Mouse (Mus musculus) stomach, postnatal 0 days (tissue): ENCODE measurements around the gene Il31ra. TPM values are rescaled to one million over a fixed set of nuclear protein-coding genes. Genes with fewer than 3 reads are reported as not detected.

Source experiments
- ATAC-seq: fragments of 200-750 bp; cut with Nextera tagmentation; 2 replicates; pipeline ENCODE4 v1.8.0; 2017; ENCODE audit not compliant: low FRiP score, low TSS enrichment
- DNase-seq: peaks from one replicate; pipeline ENCODE4 v3.0.0-alpha.2; 2016; ENCODE audit warnings: low spot score
- H3K27ac ChIP-seq: fragments of 300-500 bp; sonication (generic); replicated peaks from 2 replicates; pipeline ENCODE4 v1.5.1; 2014; ENCODE audit warnings: mild to moderate bottlenecking, control low read depth
- H3K27me3 ChIP-seq: fragments of 300-500 bp; sonication (generic); 2 replicates; pipeline ENCODE4 v1.6.1; 2014; ENCODE audit warnings: low read length; ENCODE audit not compliant: control insufficient read depth, insufficient read depth
- H3K36me3 ChIP-seq: fragments of 300-500 bp; sonication (generic); 2 replicates; pipeline ENCODE4 v1.6.1; 2014; ENCODE audit warnings: low read length, mixed read lengths; ENCODE audit not compliant: control insufficient read depth, insufficient read depth
- H3K4me1 ChIP-seq: fragments of 300-500 bp; sonication (generic); replicated peaks from 2 replicates; pipeline ENCODE4 v1.6.1; 2014; ENCODE audit warnings: antibody characterized with exemption; ENCODE audit not compliant: control insufficient read depth, insufficient read depth
- H3K4me2 ChIP-seq: fragments of 300-500 bp; sonication (generic); replicated peaks from 2 replicates; pipeline ENCODE4 v1.6.1; 2014; ENCODE audit warnings: low read depth, mild to moderate bottlenecking, control low read depth, moderate library complexity
- H3K4me3 ChIP-seq: fragments of 300-500 bp; sonication (generic); 2 replicates; pipeline ENCODE4 v1.5.1; 2014; ENCODE audit warnings: low read depth, low read length, control low read depth
- H3K9ac ChIP-seq: fragments of 300-500 bp; sonication (generic); 2 replicates; pipeline ENCODE4 v1.6.1; 2014; ENCODE audit warnings: mild to moderate bottlenecking, low read length, control low read depth, mixed read lengths
- H3K9me3 ChIP-seq: fragments of 300-500 bp; sonication (generic); 2 replicates; pipeline ENCODE4 v1.6.1; 2016; ENCODE audit warnings: low read length; ENCODE audit not compliant: control insufficient read depth
- CTCF ChIP-seq: IDR thresholded peaks from 2 replicates; pipeline ENCODE4 v1.5.1; 2016; ENCODE audit warnings: antibody characterized with exemption, low read depth, mild to moderate bottlenecking, moderate library complexity
- EP300 ChIP-seq: optimal IDR thresholded peaks from 2 replicates; pipeline ENCODE3; 2016; ENCODE audit warnings: antibody characterized with exemption
- WGBS: fragments of 180-500 bp; shearing (Covaris S2); extraction: QIAGEN DNeasy Blood & Tissue Kit; methylation state at CpG from one replicate; pipeline ENCODE4 v1.1.7; 2014; 5-methylcytosine and 5-hydroxymethylcytosine counted together
- polyA plus RNA-seq: library from polyadenylated mRNA; unstranded; fragments of >200 nt; fragmentation: Nextera tagmentation; extraction: Ambion mirVana; gene quantifications from 2 replicates; pipeline ENCODE4 v1.2.1, GENCODE M21; 2015

The Il31ra gene
- polyA plus RNA-seq, 1 experiment from 2014 or later: 0.16 TPM

GRCm38 (mm10) chr13:112523346-112523970 is 70.7 kb downstream of the Il31ra start:
- H3K9me3 ChIP-seq: no peaks in the 10 kb centered on the region
- H3K9ac ChIP-seq: no peak overlapping the region
- no peaks in the 10 kb centered on the region for H3K36me3 ChIP-seq
- TF ChIP-seq EP300: no peak
- no peak for TF ChIP-seq CTCF
- no peak for DNase-seq
- WGBS: 84% methylated on average over 10 of the region's 10 CpGs
- H3K4me3 ChIP-seq: no peak overlapping the region
- no peak overlapping the region for H3K4me2 ChIP-seq
- H3K4me1 ChIP-seq: no peaks in the 10 kb centered on the region
- no peak overlapping the region for H3K27ac ChIP-seq
- ATAC-seq: no peak
- H3K27me3 ChIP-seq: no peaks in the 10 kb centered on the region

- Histone ChIP-seq H3K4me1 (no peaks in the 10 kb centered on the region), H3K9me3 (no peaks in the 10 kb centered on the region), H3K9ac (no peak overlapping the region), H3K27me3 (no peaks in the 10 kb centered on the region), H3K36me3 (no peaks in the 10 kb centered on the region), H3K4me3 (no peak overlapping the region), H3K4me2 (no peak overlapping the region), H3K27ac (no peak overlapping the region)
- ATAC-seq: no peak
- TF ChIP-seq CTCF: no peak
- no peak for TF ChIP-seq EP300
- 81% methylated on average over 3 of the region's 3 CpGs for whole genome bisulfite sequencing
- DNase-seq: no peak
Observed at GRCm38 (mm10) chr13:112522896-112523295, 71.3 kb downstream of the Il31ra start.

- TF ChIP-seq CTCF (no peak), EP300 (no peak)
- 53% methylated on average over 6 of the region's 6 CpGs for WGBS
- no peaks in the 10 kb centered on the region for H3K27me3 ChIP-seq
- no peak overlapping the region for H3K4me3 ChIP-seq
- H3K9me3 ChIP-seq: no peaks in the 10 kb centered on the region
- DNase-seq: no peak
- no peaks in the 10 kb centered on the region for H3K36me3 ChIP-seq
- H3K27ac ChIP-seq: no peak overlapping the region
- H3K4me1 ChIP-seq: no peaks in the 10 kb centered on the region
- no peak overlapping the region for H3K9ac ChIP-seq
- no peak overlapping the region for H3K4me2 ChIP-seq
- ATAC-seq: no peak
Observed at GRCm38 (mm10) chr13:112522261-112522660, 71.9 kb downstream of the Il31ra start.

- H3K4me1 ChIP-seq: no peaks in the 10 kb centered on the region
- no peaks in the 10 kb centered on the region for H3K27me3 ChIP-seq
- H3K9ac ChIP-seq: no peak overlapping the region
- no peak overlapping the region for H3K4me3 ChIP-seq
- DNase-seq: no peak
- no peaks in the 10 kb centered on the region for H3K9me3 ChIP-seq
- 55% methylated on average over 1 of the region's 1 CpGs for WGBS
- H3K27ac ChIP-seq: no peak overlapping the region
- TF ChIP-seq CTCF (no peak), EP300 (no peak)
- H3K4me2 ChIP-seq: no peak overlapping the region
- ATAC-seq: no peak
- no peaks in the 10 kb centered on the region for H3K36me3 ChIP-seq
Observed at GRCm38 (mm10) chr13:112514546-112514945, 79.6 kb downstream of the Il31ra start.

- Histone ChIP-seq H3K36me3 (0 out of 2 replicates have a peak, but pooled peaks cover under 1% of the 10 kb centered on the region), H3K27ac (no peak overlapping the region), H3K4me1 (no peaks in the 10 kb centered on the region), H3K9ac (no peak overlapping the region), H3K27me3 (no peaks in the 10 kb centered on the region), H3K9me3 (no peaks in the 10 kb centered on the region), H3K4me3 (no peak overlapping the region), H3K4me2 (no peak overlapping the region)
- 67% methylated on average over 5 of the region's 5 CpGs for WGBS
- DNase-seq (no peak), ATAC-seq (no peak)
- no peak for TF ChIP-seq CTCF
- no peak for TF ChIP-seq EP300
Observed at GRCm38 (mm10) chr13:112512824-112513223, 81.3 kb downstream of the Il31ra start.

- peak; percentile 56; the same call in 1 of the 2 replicates for ATAC-seq
- Histone ChIP-seq H3K27ac (no peak overlapping the region), H3K4me1 (no peaks in the 10 kb centered on the region), H3K4me3 (no peak overlapping the region), H3K9ac (no peak overlapping the region), H3K36me3 (0 out of 2 replicates have a peak, but pooled peaks cover 6% of the 10 kb centered on the region), H3K27me3 (no peaks in the 10 kb centered on the region), H3K4me2 (no peak overlapping the region), H3K9me3 (no peaks in the 10 kb centered on the region)
- TF ChIP-seq EP300 (no peak), CTCF (no peak)
- peak; percentile 34 for DNase-seq
- WGBS: 71% methylated on average over 7 of the region's 7 CpGs
Observed at GRCm38 (mm10) chr13:112511810-112512209, 82.3 kb downstream of the Il31ra start.
